Mouse (Mus musculus): ENCODE results near the gene Pagr1b. TPM values are rescaled to one million over a fixed set of nuclear protein-coding genes. Genes with fewer than 3 reads are reported as not detected.

Pagr1b gene
- total and polyA plus RNA-seq, 3 experiments, result not detected

DNA sequence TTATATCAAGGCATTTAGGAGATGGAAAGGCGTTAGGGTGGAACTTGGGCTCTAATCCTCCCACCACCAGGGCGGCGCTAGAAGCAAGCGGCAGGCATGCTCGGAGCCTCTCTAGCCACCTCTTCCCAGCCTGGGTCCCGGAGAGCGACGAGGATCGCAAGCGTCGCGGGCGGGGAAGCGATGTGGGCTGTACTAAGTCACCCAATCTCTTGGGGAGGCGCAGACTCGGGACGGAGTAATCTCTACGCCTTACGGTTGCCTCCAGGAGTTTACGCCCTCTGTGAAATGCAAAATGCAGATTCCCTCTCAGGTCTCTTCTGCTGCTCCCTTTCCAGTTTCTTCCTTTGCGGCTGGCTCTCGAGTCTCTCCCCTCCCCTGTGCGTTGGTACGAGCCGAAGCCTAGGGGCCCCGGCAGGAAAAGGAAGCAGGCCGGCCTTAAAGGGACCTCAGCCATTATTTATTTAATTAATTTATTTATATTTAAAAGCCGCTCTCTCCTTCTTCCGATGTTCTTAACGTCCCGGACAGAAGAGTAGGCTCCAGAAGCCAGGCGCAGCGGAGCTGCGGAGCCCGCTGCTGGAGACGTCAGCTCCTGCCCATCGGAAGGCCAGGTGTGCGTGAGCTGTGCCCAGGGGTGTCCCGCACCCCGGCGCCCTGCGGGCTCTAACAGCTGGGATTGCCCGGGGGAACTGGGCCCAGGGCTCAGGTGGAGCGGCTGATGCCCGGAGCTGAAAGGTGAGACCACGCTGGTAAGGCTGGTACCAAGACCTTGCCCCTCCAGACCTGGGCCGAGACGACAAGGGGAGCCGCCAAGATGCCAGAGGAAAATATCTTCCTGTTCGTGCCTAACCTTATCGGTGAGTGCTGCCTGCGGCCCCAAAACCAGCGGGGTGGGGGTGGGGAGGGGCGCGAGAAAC lies 40.1 kb downstream of the Pagr1b start, which contains the start of gene Cdiptos:
Gene Cdiptos (minus strand): TSS at position 149 of the 917 bp plus-strand sequence.
- Histone ChIP-seq H3K27me3 (ENCODE audit: control insufficient read depth, insufficient read depth, low read length) (no peaks in the 10 kb centered on the region), H3K36me3 (ENCODE audit: control insufficient read depth, insufficient read depth, low read length) (peaks cover 3% of the 10 kb centered on the region; the same call in 1 of the 2 replicates), H3K79me2 (replicated peaks; ENCODE audit: control insufficient read depth, insufficient read depth, low read length) (peaks cover 3% of the 10 kb centered on the region; the same call in 1 of the 2 replicates), H3K27ac (peak within 1 kb of the TSS; percentile 100), H3K9ac (ENCODE audit: low read depth, low read length) (peak within 1 kb of the TSS; percentile 91), H3K4me1 (ENCODE audit: control insufficient read depth, insufficient read depth, low read length) (peaks cover 10% of the 10 kb centered on the region), H3K4me3 (peak within 1 kb of the TSS; percentile 100)
- TF ChIP-seq POLR2A (IDR thresholded peaks at IDR 0.05; ENCODE audit: insufficient read depth, low read depth, low read length) (peak; percentile 40; the same call in 1 of the 2 replicates), EP300 (IDR thresholded peaks at IDR 0.05; ENCODE audit: insufficient read depth, low read depth, low read length) (peak; percentile 84; the same call in 1 of the 2 replicates), CTCF (IDR thresholded peaks at IDR 0.05) (peak; percentile 99; the same call in 1 of the 2 replicates)
- WGBS, result under 1% methylated on average over 55 of the region's 55 CpGs
- intact Hi-C loops (cut with DNase I), result loop anchor here (1.0 to 2.0 kb wide), 3 partner anchors 41 to 113 kb away; partner anchors contain the start of genes Ino80e, Kctd13 and Pagr1a
- peak; percentile 95 to 96 for DNase-seq

DNA sequence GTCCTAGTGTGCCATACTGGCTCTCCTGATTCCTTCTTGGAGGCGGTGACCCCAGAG lies 40.6 kb downstream of the Pagr1b start, which contains the start of gene Cdipt:
Gene Cdipt (plus strand): TSS at position 22 of the 57 bp plus-strand sequence.
- Histone ChIP-seq H3K27ac (peak within 1 kb of the TSS; percentile 100), H3K27me3 (ENCODE audit: control insufficient read depth, insufficient read depth, low read length) (no peaks in the 10 kb centered on the region), H3K79me2 (replicated peaks; ENCODE audit: control insufficient read depth, insufficient read depth, low read length) (peaks cover 3% of the 10 kb centered on the region; the same call in 1 of the 2 replicates), H3K4me3 (peak within 1 kb of the TSS; percentile 100), H3K4me1 (ENCODE audit: control insufficient read depth, insufficient read depth, low read length) (peaks cover 10% of the 10 kb centered on the region), H3K36me3 (ENCODE audit: control insufficient read depth, insufficient read depth, low read length) (peaks cover 3% of the 10 kb centered on the region; the same call in 1 of the 2 replicates), H3K9ac (ENCODE audit: low read depth, low read length) (peak within 1 kb of the TSS; percentile 91)
- WGBS, result 0% methylated on average over 1 of the region's 1 CpGs
- no peak for DNase-seq
- intact Hi-C loops (cut with DNase I), result no loop called here
- TF ChIP-seq EP300 (IDR thresholded peaks at IDR 0.05; ENCODE audit: insufficient read depth, low read depth, low read length) (no peak), POLR2A (IDR thresholded peaks at IDR 0.05; ENCODE audit: insufficient read depth, low read depth, low read length) (no peak)

DNA sequence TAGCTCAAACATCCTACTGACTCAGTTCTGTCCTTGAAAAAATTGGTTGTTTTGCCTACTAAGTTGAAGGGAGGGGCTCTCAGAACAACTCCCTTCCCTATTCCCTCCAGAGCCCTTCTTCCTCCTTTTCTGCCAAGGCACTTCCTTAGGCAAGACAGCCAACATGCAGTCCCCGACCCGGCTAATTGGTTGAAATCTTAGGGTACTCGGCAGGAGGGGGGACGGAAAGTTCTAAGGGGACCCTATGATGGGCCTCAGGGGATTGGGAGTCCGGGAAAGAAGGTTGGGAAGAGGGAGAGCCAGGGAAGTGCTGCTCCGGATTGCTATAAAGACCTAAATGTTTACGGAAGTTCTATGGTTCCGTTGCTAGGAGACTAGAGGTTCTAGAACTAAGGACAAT lies 40.8 kb downstream of the Pagr1b start:
- Histone ChIP-seq H3K27me3 (ENCODE audit: control insufficient read depth, insufficient read depth, low read length) (no peaks in the 10 kb centered on the region), H3K9ac (ENCODE audit: low read depth, low read length) (peak overlapping the region; percentile 13), H3K4me3 (peak overlapping the region; percentile 100), H3K27ac (peak overlapping the region; percentile 100), H3K36me3 (ENCODE audit: control insufficient read depth, insufficient read depth, low read length) (peaks cover 3% of the 10 kb centered on the region; the same call in 1 of the 2 replicates), H3K79me2 (replicated peaks; ENCODE audit: control insufficient read depth, insufficient read depth, low read length) (peaks cover 3% of the 10 kb centered on the region; the same call in 1 of the 2 replicates), H3K4me1 (ENCODE audit: control insufficient read depth, insufficient read depth, low read length) (peaks cover 10% of the 10 kb centered on the region)
- WGBS, result 3% methylated on average over 8 of the region's 8 CpGs
- intact Hi-C loops (cut with DNase I), result no loop called here
- DNase-seq, result no peak
- TF ChIP-seq EP300 (IDR thresholded peaks at IDR 0.05; ENCODE audit: insufficient read depth, low read depth, low read length) (no peak), CTCF (IDR thresholded peaks at IDR 0.05) (no peak), POLR2A (IDR thresholded peaks at IDR 0.05; ENCODE audit: insufficient read depth, low read depth, low read length) (0 out of 2 replicates have a peak, but pooled peaks have one; percentile 33)

DNA sequence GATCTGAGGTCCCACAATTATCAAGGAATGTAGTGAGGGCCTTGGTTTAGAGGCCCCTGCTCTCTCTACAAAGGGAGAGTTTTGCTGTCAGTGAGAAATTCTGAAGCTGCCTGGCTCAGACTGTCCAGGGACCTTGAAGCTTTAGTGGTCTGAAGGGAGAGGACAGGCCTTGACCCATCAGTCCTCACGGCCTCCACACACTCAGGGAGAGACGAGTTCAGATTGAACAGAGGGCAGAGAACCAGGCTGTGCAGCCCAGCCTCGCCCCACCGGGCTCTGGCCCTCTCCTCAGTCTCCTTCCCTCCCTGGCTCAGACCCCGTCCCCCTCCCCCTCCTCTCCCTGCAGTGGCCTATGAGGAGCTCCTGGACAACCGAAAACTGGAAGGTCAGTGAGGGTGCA lies 48.9 kb downstream of the Pagr1b start:
- no peaks in the 10 kb centered on the region for H3K4me1 ChIP-seq (ENCODE audit: control insufficient read depth, insufficient read depth, low read length)
- no peaks in the 10 kb centered on the region; the same call in 1 of the 2 replicates for H3K27me3 ChIP-seq (ENCODE audit: control insufficient read depth, insufficient read depth, low read length)
- TF ChIP-seq EP300 (IDR thresholded peaks at IDR 0.05; ENCODE audit: insufficient read depth, low read depth, low read length) (no peak), CTCF (IDR thresholded peaks at IDR 0.05) (no peak), POLR2A (IDR thresholded peaks at IDR 0.05; ENCODE audit: insufficient read depth, low read depth, low read length) (no peak)
- no peaks in the 10 kb centered on the region for H3K36me3 ChIP-seq (ENCODE audit: control insufficient read depth, insufficient read depth, low read length)
- 83% methylated on average over 6 of the region's 6 CpGs for WGBS
- intact Hi-C loops (cut with DNase I), result no loop called here
- H3K27ac ChIP-seq, result no peak overlapping the region
- DNase-seq, result no peak
- no peaks in the 10 kb centered on the region for H3K79me2 ChIP-seq (replicated peaks; ENCODE audit: control insufficient read depth, insufficient read depth, low read length)
- no peak overlapping the region for H3K9ac ChIP-seq (ENCODE audit: low read depth, low read length)
- H3K4me3 ChIP-seq, result no peak overlapping the region

DNA sequence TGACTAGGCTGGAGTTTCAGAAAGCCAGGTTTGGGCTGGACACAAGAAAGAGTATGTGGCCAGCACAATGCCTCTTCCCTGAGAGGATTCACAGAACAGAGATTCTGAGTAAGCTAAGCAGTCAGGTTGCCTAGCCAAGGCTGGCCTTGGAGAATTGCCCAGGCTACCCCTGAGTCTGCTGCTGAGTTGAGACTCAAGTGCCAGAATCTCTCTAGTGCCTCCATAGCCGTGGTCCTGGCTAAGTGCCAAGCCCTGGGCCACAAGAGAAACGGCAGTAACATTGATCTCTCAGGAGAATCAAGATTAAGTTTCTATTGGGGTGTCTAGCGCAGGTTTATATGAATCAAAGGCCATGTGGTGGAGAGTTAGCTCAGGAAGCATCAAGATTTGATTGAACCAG lies 50.7 kb downstream of the Pagr1b start:
- TF ChIP-seq CTCF (IDR thresholded peaks at IDR 0.05) (no peak), POLR2A (IDR thresholded peaks at IDR 0.05; ENCODE audit: insufficient read depth, low read depth, low read length) (no peak), EP300 (IDR thresholded peaks at IDR 0.05; ENCODE audit: insufficient read depth, low read depth, low read length) (no peak)

More for the DNA sequence above, 50.7 kb downstream of the Pagr1b start:
- no peaks in the 10 kb centered on the region for H3K36me3 ChIP-seq (ENCODE audit: control insufficient read depth, insufficient read depth, low read length)
- no peak for DNase-seq
- 40% methylated on average over 3 of the region's 3 CpGs for WGBS
- no peaks in the 10 kb centered on the region; the same call in 1 of the 2 replicates for H3K27me3 ChIP-seq (ENCODE audit: control insufficient read depth, insufficient read depth, low read length)
- intact Hi-C loops (cut with DNase I), result no loop called here
- no peak overlapping the region for H3K27ac ChIP-seq
- H3K4me3 ChIP-seq, result no peak overlapping the region
- H3K79me2 ChIP-seq (replicated peaks; ENCODE audit: control insufficient read depth, insufficient read depth, low read length), result no peaks in the 10 kb centered on the region
- no peaks in the 10 kb centered on the region for H3K4me1 ChIP-seq (ENCODE audit: control insufficient read depth, insufficient read depth, low read length)
- H3K9ac ChIP-seq (ENCODE audit: low read depth, low read length), result no peak overlapping the region

Measured in heart, adult 2 months (tissue).